Mouse (Mus musculus): ENCODE measurements around the gene Lpcat1. TPM values are rescaled to one million over a fixed set of nuclear protein-coding genes. Genes with fewer than 3 reads are reported as not detected.

The Lpcat1 gene
- polyA plus RNA-seq, 1 experiment: 40.9 TPM

GRCm38 (mm10) chr13:73505686-73506467 lies 38.9 kb downstream of the Lpcat1 start:
- DNase-seq: peak; percentile 81
- 77% methylated on average over 7 of the region's 7 CpGs for WGBS
- H3K36me3 ChIP-seq (ENCODE audit: control insufficient read depth, insufficient read depth, low read length): no peaks in the 10 kb centered on the region
- peak; percentile 63; the same call in 1 of the 2 replicates for TF ChIP-seq CTCF (IDR thresholded peaks at IDR 0.05; ENCODE audit: borderline replicate concordance, control insufficient read depth, extremely low read depth, insufficient read depth, low read length, poor library complexity)
- TF ChIP-seq POLR2A (IDR thresholded peaks at IDR 0.05; ENCODE audit: control insufficient read depth, extremely low read depth, insufficient read depth, low read length, poor library complexity): no peak
- H3K4me3 ChIP-seq (ENCODE audit: control insufficient read depth, insufficient read depth, low read length): no peak overlapping the region
- H3K27ac ChIP-seq (ENCODE audit: control insufficient read depth, insufficient read depth, low read length): no peak overlapping the region
- no peaks in the 10 kb centered on the region for H3K27me3 ChIP-seq (ENCODE audit: control insufficient read depth, insufficient read depth, low read length)
- H3K4me1 ChIP-seq (replicated peaks; ENCODE audit: control insufficient read depth, insufficient read depth, low read length): no peaks in the 10 kb centered on the region

GRCm38 (mm10) chr13:73508817-73509550 lies 42.0 kb downstream of the Lpcat1 start:
- Histone ChIP-seq H3K36me3 (ENCODE audit: control insufficient read depth, insufficient read depth, low read length) (peaks cover 2% of the 10 kb centered on the region; the same call in 1 of the 2 replicates), H3K4me1 (replicated peaks; ENCODE audit: control insufficient read depth, insufficient read depth, low read length) (no peaks in the 10 kb centered on the region), H3K4me3 (ENCODE audit: control insufficient read depth, insufficient read depth, low read length) (no peak overlapping the region), H3K27me3 (ENCODE audit: control insufficient read depth, insufficient read depth, low read length) (no peaks in the 10 kb centered on the region), H3K27ac (ENCODE audit: control insufficient read depth, insufficient read depth, low read length) (no peak overlapping the region)
- 95% methylated on average over 8 of the region's 8 CpGs for WGBS
- DNase-seq: no peak
- no peak for TF ChIP-seq CTCF (IDR thresholded peaks at IDR 0.05; ENCODE audit: borderline replicate concordance, control insufficient read depth, extremely low read depth, insufficient read depth, low read length, poor library complexity)

- TF ChIP-seq CTCF (IDR thresholded peaks at IDR 0.05; ENCODE audit: borderline replicate concordance, control insufficient read depth, extremely low read depth, insufficient read depth, low read length, poor library complexity): no peak
- TF ChIP-seq POLR2A (IDR thresholded peaks at IDR 0.05; ENCODE audit: control insufficient read depth, extremely low read depth, insufficient read depth, low read length, poor library complexity): no peak
- 83% methylated on average over 6 of the region's 6 CpGs for WGBS
- Histone ChIP-seq H3K4me1 (replicated peaks; ENCODE audit: control insufficient read depth, insufficient read depth, low read length) (no peaks in the 10 kb centered on the region), H3K27me3 (ENCODE audit: control insufficient read depth, insufficient read depth, low read length) (no peaks in the 10 kb centered on the region), H3K27ac (ENCODE audit: control insufficient read depth, insufficient read depth, low read length) (no peak overlapping the region), H3K36me3 (ENCODE audit: control insufficient read depth, insufficient read depth, low read length) (peaks cover 9% of the 10 kb centered on the region), H3K4me3 (ENCODE audit: control insufficient read depth, insufficient read depth, low read length) (no peak overlapping the region)
- no peak for DNase-seq
Measured at GRCm38 (mm10) chr13:73509869-73510268, 42.9 kb downstream of the Lpcat1 start.

- Histone ChIP-seq H3K4me1 (replicated peaks; ENCODE audit: control insufficient read depth, insufficient read depth, low read length) (no peaks in the 10 kb centered on the region), H3K36me3 (ENCODE audit: control insufficient read depth, insufficient read depth, low read length) (peaks cover 9% of the 10 kb centered on the region), H3K4me3 (ENCODE audit: control insufficient read depth, insufficient read depth, low read length) (no peak overlapping the region), H3K27ac (ENCODE audit: control insufficient read depth, insufficient read depth, low read length) (no peak overlapping the region), H3K27me3 (ENCODE audit: control insufficient read depth, insufficient read depth, low read length) (no peaks in the 10 kb centered on the region)
- DNase-seq: peak; percentile 71
- TF ChIP-seq POLR2A (IDR thresholded peaks at IDR 0.05; ENCODE audit: control insufficient read depth, extremely low read depth, insufficient read depth, low read length, poor library complexity) (no peak), CTCF (IDR thresholded peaks at IDR 0.05; ENCODE audit: borderline replicate concordance, control insufficient read depth, extremely low read depth, insufficient read depth, low read length, poor library complexity) (peak; percentile 62; the same call in 1 of the 2 replicates)
- 61% methylated on average over 13 of the region's 13 CpGs for WGBS
Measured at GRCm38 (mm10) chr13:73512776-73513673, 46.0 kb downstream of the Lpcat1 start.

- 96% methylated on average over 4 of the region's 4 CpGs for WGBS
- no peak for DNase-seq
- no peaks in the 10 kb centered on the region for H3K4me1 ChIP-seq (replicated peaks; ENCODE audit: control insufficient read depth, insufficient read depth, low read length)
- no peak for TF ChIP-seq POLR2A (IDR thresholded peaks at IDR 0.05; ENCODE audit: control insufficient read depth, extremely low read depth, insufficient read depth, low read length, poor library complexity)
- no peak for TF ChIP-seq CTCF (IDR thresholded peaks at IDR 0.05; ENCODE audit: borderline replicate concordance, control insufficient read depth, extremely low read depth, insufficient read depth, low read length, poor library complexity)
- no peak overlapping the region for H3K4me3 ChIP-seq (ENCODE audit: control insufficient read depth, insufficient read depth, low read length)
- no peaks in the 10 kb centered on the region for H3K27me3 ChIP-seq (ENCODE audit: control insufficient read depth, insufficient read depth, low read length)
- no peak overlapping the region for H3K27ac ChIP-seq (ENCODE audit: control insufficient read depth, insufficient read depth, low read length)
- peaks cover 9% of the 10 kb centered on the region for H3K36me3 ChIP-seq (ENCODE audit: control insufficient read depth, insufficient read depth, low read length)
Measured at GRCm38 (mm10) chr13:73516886-73517285, 49.9 kb downstream of the Lpcat1 start.

- Histone ChIP-seq H3K4me3 (ENCODE audit: control insufficient read depth, insufficient read depth, low read length) (no peak overlapping the region), H3K27ac (ENCODE audit: control insufficient read depth, insufficient read depth, low read length) (no peak overlapping the region), H3K36me3 (ENCODE audit: control insufficient read depth, insufficient read depth, low read length) (no peaks in the 10 kb centered on the region), H3K4me1 (replicated peaks; ENCODE audit: control insufficient read depth, insufficient read depth, low read length) (peaks cover 5% of the 10 kb centered on the region; the same call in 1 of the 2 replicates), H3K27me3 (ENCODE audit: control insufficient read depth, insufficient read depth, low read length) (peaks cover 12% of the 10 kb centered on the region; the same call in 1 of the 2 replicates)
- DNase-seq: no peak
- 96% methylated on average over 3 of the region's 3 CpGs for WGBS
- no peak for TF ChIP-seq POLR2A (IDR thresholded peaks at IDR 0.05; ENCODE audit: control insufficient read depth, extremely low read depth, insufficient read depth, low read length, poor library complexity)
- TF ChIP-seq CTCF (IDR thresholded peaks at IDR 0.05; ENCODE audit: borderline replicate concordance, control insufficient read depth, extremely low read depth, insufficient read depth, low read length, poor library complexity): no peak
Measured at GRCm38 (mm10) chr13:73533716-73534115, 66.7 kb downstream of the Lpcat1 start.
